Mouse (Mus musculus): Measurements from ENCODE around the gene 6330409D20Rik. TPM values are rescaled to one million over a fixed set of nuclear protein-coding genes. Genes with fewer than 3 reads are reported as not detected.

The 6330409D20Rik gene
- polyA plus RNA-seq, 1 experiment from 2014 or later = 3.2 TPM

MicroRNAs within 50 kb of the gene (microRNA counts, 519-probe panel; counts per million panel counts)
- microRNA mmu-miR-2861 = not detected

Small RNAs within 50 kb of the gene (microRNA-seq; reads per million reads assigned to microRNA genes)
- gene Mir2861 (not detected), gene Mir3960 (not detected), gene Mir8093 (not detected)

Other genes starting within 250 kb of the 6330409D20Rik start
- gene Fam102a, start 205.7 kb downstream of the 6330409D20Rik start, polyA plus RNA-seq (2014; fragmentation: Nextera tagmentation; extraction: Ambion mirVana) = 4.4 and 5.2 TPM in 2 replicates
- 143 and 152 TPM in 2 replicates for gene Dpm2, start 170.2 kb downstream of the 6330409D20Rik start, polyA plus RNA-seq (2014; fragmentation: Nextera tagmentation; extraction: Ambion mirVana)
- gene Pip5kl1, start 166.2 kb downstream of the 6330409D20Rik start, polyA plus RNA-seq (2014; fragmentation: Nextera tagmentation; extraction: Ambion mirVana) = 4.7 TPM in 2 replicates
- 0.30 and 0.61 TPM in 2 replicates for gene 9430097D07Rik, start 165.3 kb downstream of the 6330409D20Rik start, polyA plus RNA-seq (2014; fragmentation: Nextera tagmentation; extraction: Ambion mirVana)
- 18.7 and 21.4 TPM in 2 replicates for gene St6galnac4, start 153.9 kb downstream of the 6330409D20Rik start, polyA plus RNA-seq (2014; fragmentation: Nextera tagmentation; extraction: Ambion mirVana)
- gene St6galnac6, start 141.3 kb downstream of the 6330409D20Rik start, polyA plus RNA-seq (2014; fragmentation: Nextera tagmentation; extraction: Ambion mirVana) = 4.7 and 5.7 TPM in 2 replicates
- 60.3 and 65.9 TPM in 2 replicates for gene Ak1, start 119.3 kb downstream of the 6330409D20Rik start, polyA plus RNA-seq (2014; fragmentation: Nextera tagmentation; extraction: Ambion mirVana)
- 15.0 and 23.1 TPM in 2 replicates for gene Eng, start 94.4 kb downstream of the 6330409D20Rik start, polyA plus RNA-seq (2014; fragmentation: Nextera tagmentation; extraction: Ambion mirVana)
- gene Fpgs, start 36.9 kb downstream of the 6330409D20Rik start, polyA plus RNA-seq (2014; fragmentation: Nextera tagmentation; extraction: Ambion mirVana) = 10.9 and 14.3 TPM in 2 replicates
- gene Cdk9, start 27.9 kb downstream of the 6330409D20Rik start, polyA plus RNA-seq (2014; fragmentation: Nextera tagmentation; extraction: Ambion mirVana) = 72.9 and 75.1 TPM in 2 replicates
- 25.8 and 37.4 TPM in 2 replicates for gene Sh2d3c, start 20.0 kb downstream of the 6330409D20Rik start, polyA plus RNA-seq (2014; fragmentation: Nextera tagmentation; extraction: Ambion mirVana)
- gene Tor2a, start 16.2 kb upstream of the 6330409D20Rik start, polyA plus RNA-seq (2014; fragmentation: Nextera tagmentation; extraction: Ambion mirVana) = 67.9 and 71.2 TPM in 2 replicates
- gene Ttc16, start 34.6 kb upstream of the 6330409D20Rik start, polyA plus RNA-seq (2014; fragmentation: Nextera tagmentation; extraction: Ambion mirVana) = 0.27 and 0.80 TPM in 2 replicates
- 4.7 and 5.1 TPM in 2 replicates for gene Ptrh1, start 34.8 kb upstream of the 6330409D20Rik start, polyA plus RNA-seq (2014; fragmentation: Nextera tagmentation; extraction: Ambion mirVana)
- gene Cfap157, start 43.4 kb upstream of the 6330409D20Rik start, polyA plus RNA-seq (2014; fragmentation: Nextera tagmentation; extraction: Ambion mirVana) = 0.17 and 0.30 TPM in 2 replicates
- 127 and 174 TPM in 2 replicates for gene Stxbp1, start 106.2 kb upstream of the 6330409D20Rik start, polyA plus RNA-seq (2014; fragmentation: Nextera tagmentation; extraction: Ambion mirVana)
- 13.8 and 17.7 TPM in 2 replicates for gene Fam129b, start 135.1 kb upstream of the 6330409D20Rik start, polyA plus RNA-seq (2014; fragmentation: Nextera tagmentation; extraction: Ambion mirVana)
- 94.3 and 128 TPM in 2 replicates for gene Rpl12, start 220.5 kb upstream of the 6330409D20Rik start, polyA plus RNA-seq (2014; fragmentation: Nextera tagmentation; extraction: Ambion mirVana)
- 13.6 and 15.7 TPM in 2 replicates for gene Lrsam1, start 220.6 kb upstream of the 6330409D20Rik start, polyA plus RNA-seq (2014; fragmentation: Nextera tagmentation; extraction: Ambion mirVana)
- gene Slc2a8, start 241.1 kb upstream of the 6330409D20Rik start, polyA plus RNA-seq (2014; fragmentation: Nextera tagmentation; extraction: Ambion mirVana) = 11.2 TPM in 2 replicates

Data from forebrain, embryonic 14.5 days (tissue).